Mouse (Mus musculus): Measurements from ENCODE around the gene Npdc1.

The Npdc1 gene

GRCm38 (mm10) chr2:25428442-25429236 is 29.5 kb downstream of the Npdc1 start, which contains the start of gene Abca2:
Gene Abca2, plus strand, starts transcription at chr2:25428703.
- peak; percentile 80 to 88 for DNase-seq (ENCODE audit: low read depth in 1 of 2, low spot score in 2 of 2)

DNA sequence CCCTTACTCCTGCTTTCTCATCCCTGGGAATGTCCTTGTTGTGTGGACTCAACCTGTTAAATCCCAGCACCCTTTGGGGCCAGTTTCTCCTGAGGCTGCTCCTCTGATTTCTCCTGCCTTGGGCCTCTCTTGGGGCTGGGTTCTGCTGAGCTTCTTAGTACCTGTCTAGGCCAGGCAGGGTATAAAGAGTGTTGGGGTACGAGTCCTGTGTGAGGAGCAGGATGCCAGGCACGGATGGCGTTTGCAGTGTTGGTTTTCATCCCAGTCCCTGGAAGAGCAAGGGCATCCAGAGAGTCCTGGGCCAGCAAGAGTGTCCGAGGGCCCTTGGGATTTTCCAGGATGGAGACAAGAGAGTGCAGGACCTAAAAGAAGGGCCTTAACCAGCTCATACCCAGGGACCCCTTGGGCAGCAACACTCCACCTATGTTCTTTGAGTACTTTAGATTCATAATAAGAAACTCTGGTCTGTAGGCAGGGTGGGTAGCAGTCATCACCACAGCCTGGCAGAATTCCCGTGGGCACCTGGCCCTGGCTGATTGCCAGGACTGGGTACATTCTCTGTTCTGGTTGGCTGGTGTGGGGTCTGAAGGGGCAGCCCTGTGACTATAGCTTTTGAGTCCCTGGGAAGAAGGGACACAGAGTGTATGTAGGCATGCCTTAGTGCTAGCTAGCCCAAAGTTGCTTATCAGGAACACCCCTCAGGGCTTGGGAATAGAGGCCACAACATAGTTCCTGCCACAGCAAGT is 30.5 kb downstream of the Npdc1 start:
- no peak for DNase-seq (ENCODE audit: low read depth in 1 of 2, low spot score in 2 of 2)

GRCm38 (mm10) chr2:25430395-25431233 is 31.5 kb downstream of the Npdc1 start:
- DNase-seq (ENCODE audit: low read depth in 1 of 2, low spot score in 2 of 2): no peak

DNA sequence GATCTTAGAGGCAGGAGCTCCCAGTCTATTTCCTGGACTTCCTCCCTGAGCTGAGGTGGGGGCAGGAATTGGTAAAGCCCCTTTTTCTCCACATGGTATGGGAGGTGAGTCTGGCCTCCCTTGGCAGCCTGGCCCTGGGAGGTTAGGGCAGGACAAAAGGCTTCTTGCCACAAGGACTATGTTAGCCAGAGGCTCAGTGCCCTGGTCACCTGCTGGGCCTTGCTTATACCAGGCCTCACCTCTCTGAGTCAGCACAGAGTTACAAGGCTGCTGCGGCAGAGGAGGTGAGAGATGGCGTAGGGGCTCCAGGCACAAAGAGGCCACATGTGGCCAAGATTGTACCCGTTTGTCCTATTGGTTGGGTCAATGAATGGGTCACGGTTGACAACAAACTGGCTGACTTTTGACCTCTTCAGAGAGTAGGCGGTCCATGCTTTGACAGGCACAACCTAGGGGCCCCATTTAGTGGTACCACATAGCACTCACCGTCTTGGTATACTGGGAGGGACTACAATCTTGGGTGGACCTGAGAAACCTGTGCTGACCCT is 32.2 kb downstream of the Npdc1 start:
- DNase-seq (ENCODE audit: low read depth in 1 of 2, low spot score in 2 of 2): no peak

GRCm38 (mm10) chr2:25432326-25433098 is 33.4 kb downstream of the Npdc1 start:
- no peak for DNase-seq (ENCODE audit: low read depth in 1 of 2, low spot score in 2 of 2)

DNA sequence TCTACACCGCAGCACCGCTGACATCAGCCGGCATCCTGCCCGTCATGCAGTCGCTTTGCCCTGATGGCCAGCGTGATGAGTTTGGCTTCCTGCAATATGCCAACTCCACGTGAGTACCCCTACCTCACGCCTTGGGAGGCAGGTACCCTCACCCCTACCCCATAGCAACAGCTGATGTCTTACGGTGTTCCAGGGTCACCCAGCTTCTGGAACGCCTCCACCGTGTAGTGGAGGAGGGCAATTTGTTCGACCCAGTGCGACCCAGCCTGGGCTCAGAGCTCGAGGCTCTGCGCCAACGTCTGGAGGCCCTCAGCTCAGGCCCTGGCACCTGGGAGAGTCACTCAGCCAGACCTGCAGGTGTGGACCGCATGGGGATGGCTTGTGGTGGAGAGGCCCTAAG is 34.0 kb downstream of the Npdc1 start:
- no peak for DNase-seq (ENCODE audit: low read depth in 1 of 2, low spot score in 2 of 2)

- no peak for DNase-seq (ENCODE audit: low read depth in 1 of 2, low spot score in 2 of 2)
These were observed 35.1 kb downstream of the Npdc1 start for GRCm38 (mm10) chr2:25434292-25434691.

DNA sequence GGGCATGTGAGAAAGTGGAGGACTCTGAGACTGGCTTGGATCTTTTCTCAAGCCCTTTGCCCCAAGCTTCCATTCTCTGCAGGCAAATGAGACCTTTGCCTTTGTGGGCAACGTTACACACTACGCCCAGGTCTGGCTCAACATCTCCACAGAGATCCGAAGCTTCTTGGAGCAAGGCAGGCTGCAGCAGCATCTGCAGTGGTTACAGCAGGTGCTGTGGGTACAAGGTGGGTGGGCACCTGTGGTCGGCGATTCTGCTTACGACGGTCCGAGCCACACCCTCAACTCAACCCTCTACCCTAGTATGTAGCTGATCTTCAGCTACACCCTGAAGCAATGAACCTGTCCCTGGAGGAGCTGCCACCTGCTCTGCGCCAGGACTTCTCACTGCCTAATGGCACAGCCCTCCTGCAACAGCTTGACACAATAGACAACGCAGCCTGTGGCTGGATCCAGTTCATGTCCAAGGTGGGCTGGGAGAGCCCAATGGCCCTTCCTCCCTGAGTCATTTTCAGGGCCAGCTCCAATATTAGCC is 37.2 kb downstream of the Npdc1 start:
- DNase-seq (ENCODE audit: low read depth in 1 of 2, low spot score in 2 of 2): no peak

DNA sequence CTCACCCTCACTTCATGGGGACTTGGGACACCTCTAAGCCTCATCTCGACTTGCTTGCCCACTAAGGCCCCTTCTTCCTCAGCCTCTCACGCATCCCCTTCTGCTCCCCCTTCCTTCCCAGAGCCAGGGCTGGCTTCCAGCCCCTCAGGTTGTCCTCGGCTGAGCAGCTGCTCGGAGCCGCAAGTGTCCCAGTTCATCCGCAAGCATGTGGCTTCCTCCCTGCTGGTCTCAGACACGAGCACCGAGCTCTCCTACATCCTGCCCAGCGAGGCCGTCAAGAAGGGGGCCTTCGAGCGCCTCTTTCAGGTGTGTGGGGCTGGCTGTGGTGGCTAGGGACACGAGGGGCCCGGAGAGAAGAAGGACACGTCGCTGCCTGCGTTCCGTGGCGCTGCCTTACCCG is 41.9 kb downstream of the Npdc1 start:
- DNase-seq (ENCODE audit: low read depth in 1 of 2, low spot score in 2 of 2): no peak

GRCm38 (mm10) chr2:25442682-25443081 is 43.5 kb downstream of the Npdc1 start:
- DNase-seq (ENCODE audit: low read depth in 1 of 2, low spot score in 2 of 2): no peak

DNA sequence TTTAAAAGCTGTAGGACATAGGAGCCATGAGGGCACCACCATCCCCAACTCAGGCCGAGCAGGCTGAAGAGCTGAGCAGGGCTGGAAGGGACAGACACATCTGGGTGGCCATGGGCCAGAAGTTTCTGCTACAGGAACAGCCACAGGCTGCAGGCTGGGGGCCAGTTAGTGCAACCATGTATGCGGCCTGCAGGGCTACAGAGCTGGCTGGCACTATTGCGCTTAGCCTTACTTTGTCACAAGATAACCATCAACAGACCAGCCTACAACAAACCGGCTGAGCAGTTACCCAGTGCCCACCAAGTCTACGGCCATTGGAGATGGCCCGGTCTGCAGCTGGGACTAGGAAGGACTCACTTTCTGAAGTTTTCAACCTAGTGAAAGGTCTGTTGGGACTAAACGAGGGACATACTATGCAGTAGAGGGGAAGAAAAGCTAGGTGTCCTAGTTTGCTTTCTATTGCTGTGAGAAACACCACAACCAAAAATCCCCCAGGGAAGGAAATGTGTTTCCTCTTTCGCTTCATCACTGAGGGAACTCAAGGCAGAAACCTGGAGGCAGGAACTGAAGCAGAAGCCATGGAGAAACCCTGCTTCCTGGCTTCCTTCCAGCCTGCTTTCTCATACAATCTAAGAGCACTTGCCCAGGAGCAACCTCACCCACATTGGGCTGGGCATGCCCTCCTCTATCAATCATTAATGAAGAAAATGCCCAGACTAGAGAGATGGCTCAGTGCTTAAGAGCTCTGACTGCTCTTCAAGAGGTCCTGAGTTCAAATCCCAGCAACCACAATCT is 51.9 kb downstream of the Npdc1 start:
- peak in 1 of 2 experiments; percentile 14 for DNase-seq (ENCODE audit: low read depth in 1 of 2, low spot score in 2 of 2)

GRCm38 (mm10) chr2:25452951-25453350 is 53.8 kb downstream of the Npdc1 start:
- DNase-seq (ENCODE audit: low read depth in 1 of 2, low spot score in 2 of 2): no peak

DNA sequence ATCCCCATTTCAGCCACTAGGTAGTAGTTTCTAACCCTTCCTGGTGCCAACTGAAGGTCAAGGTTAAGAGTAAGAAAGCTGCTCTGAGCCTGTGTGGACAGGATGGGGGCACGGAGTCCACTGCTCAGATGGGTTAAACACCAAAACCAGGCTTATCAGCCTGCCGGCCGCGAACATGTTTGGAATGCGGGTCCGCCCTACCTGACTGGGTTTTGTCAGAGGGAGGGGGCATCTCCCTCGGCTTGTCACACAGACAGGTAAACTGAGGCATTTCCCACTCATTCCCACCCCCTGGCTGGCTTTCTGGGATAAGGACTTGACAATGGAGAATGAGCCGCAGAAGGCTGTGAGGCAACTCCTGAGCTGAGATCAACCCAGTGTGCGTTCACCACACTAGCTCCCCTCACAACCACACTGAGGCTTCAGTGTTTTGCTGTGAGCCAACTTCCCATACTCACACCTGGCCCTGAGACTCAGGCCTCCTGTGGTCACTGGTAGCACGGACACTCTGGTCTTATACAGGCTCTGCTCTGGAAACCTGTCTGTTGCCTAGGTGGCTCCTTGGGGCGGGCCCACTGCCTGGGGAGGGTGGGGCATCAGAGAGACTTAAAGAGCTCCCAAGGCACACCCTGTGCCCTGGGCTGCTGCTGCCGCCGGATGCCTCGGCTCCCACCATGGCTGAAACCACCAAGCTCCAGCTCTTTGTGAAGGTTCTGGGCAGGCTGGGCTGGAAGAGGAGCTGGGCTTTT is 57.2 kb downstream of the Npdc1 start, which contains the start of gene Clic3:
Gene Clic3 (plus strand): TSS at position 634 of the 749 bp plus-strand sequence.
- no peak for DNase-seq (ENCODE audit: low read depth in 1 of 2, low spot score in 2 of 2)

GRCm38 (mm10) chr2:25457022-25457896 is 58.1 kb downstream of the Npdc1 start:
- DNase-seq (ENCODE audit: low read depth in 1 of 2, low spot score in 2 of 2): no peak

GRCm38 (mm10) chr2:25458911-25459310 is 59.8 kb downstream of the Npdc1 start:
- no peak for DNase-seq (ENCODE audit: low read depth in 1 of 2, low spot score in 2 of 2)

Measured in monocyte, adult 2 months (primary cell).